ENCODE assay signal across 8 mouse cellular contexts in the genomic region with DNA sequence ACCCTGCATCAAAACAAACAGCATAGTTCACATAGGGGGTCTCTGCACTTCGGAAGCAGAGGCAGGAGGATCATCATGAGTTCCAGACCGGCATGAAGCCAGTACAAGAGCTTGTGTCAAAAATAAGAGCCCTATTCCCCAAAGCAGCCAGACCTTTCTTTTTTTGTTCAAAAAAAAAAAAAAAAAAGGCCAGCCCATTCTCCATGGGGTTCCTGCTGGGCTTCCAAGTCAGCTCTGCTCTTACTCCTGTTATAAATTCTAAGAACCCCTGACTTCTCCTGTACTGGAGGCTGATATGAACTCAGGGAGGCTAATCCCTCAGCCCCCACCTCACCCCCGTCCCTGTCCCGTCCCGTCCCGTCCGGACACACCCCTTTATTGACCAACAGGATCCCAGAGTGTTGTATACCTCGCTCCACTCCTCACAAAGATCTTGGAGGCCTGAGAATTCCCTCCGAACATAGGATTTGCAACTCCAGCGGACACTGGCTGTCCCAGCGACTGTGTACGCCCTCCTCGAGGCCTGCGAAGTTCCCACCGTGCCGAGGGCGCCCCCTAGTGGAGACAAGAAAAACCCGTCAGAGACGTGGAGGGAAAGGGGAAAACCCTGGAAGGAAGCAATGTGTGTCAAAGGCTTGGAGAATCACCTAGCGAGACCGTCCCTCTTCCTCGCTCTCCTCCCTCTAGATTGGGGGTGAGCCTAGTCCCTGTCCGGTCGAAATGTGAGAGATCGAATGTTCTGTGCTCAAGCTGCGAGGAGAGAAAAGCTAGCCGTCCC. TPM values are rescaled to one million over a fixed set of nuclear protein-coding genes. Genes with fewer than 3 reads are reported as not detected.
DNase-seq lines count a peak whose midpoint lies in the region; ATAC-seq and TF ChIP-seq lines count a peak whose summit lies in the region.

No protein-coding gene starts in this region.

- H3K4me3 ChIP-seq in intestine, postnatal 0 days (ENCODE audit: low read depth, low read length) = peak overlapping the region; percentile 35
- peak overlapping the region; percentile 38 for H3K4me3 ChIP-seq in limb, embryonic 15.5 days
- peak overlapping the region; percentile 12; the same call in 1 of the 2 replicates for H3K4me3 ChIP-seq in midbrain, postnatal 0 days (ENCODE audit: low read depth, low read length)

- peak; percentile 77 for ATAC-seq in granulocyte monocyte progenitor cell, adult 5-6 weeks (replicated peaks; ENCODE audit: poor library complexity, severe bottlenecking)
- peak; percentile 68; the same call in 1 of the 2 replicates for ATAC-seq in intestine, postnatal 0 days
- peak; percentile 21 for ATAC-seq in limb, embryonic 15.5 days (ENCODE audit: insufficient number of reproducible peaks, low FRiP score, low TSS enrichment, low read depth)
- 0 out of 2 replicates have a peak, but pooled peaks have one; percentile 27 for ATAC-seq in midbrain, postnatal 0 days (ENCODE audit: low FRiP score)

- H3K9ac ChIP-seq in intestine, postnatal 0 days (ENCODE audit: low read depth, low read length) = 0 out of 2 replicates have a peak overlapping the region, but pooled peaks have one; percentile 18
- H3K9ac ChIP-seq in limb, embryonic 15.5 days = peak overlapping the region; percentile 60; the same call in 1 of the 2 replicates
- H3K9ac ChIP-seq in midbrain, postnatal 0 days (replicated peaks; ENCODE audit: low read length, poor library complexity, severe bottlenecking) = no peak overlapping the region

- H3K4me2 ChIP-seq in intestine, postnatal 0 days (replicated peaks; ENCODE audit: low read depth) = peak overlapping the region; percentile 68
- H3K4me2 ChIP-seq in limb, embryonic 15.5 days = peak overlapping the region; percentile 47
- peak overlapping the region; percentile 25 for H3K4me2 ChIP-seq in midbrain, postnatal 0 days (ENCODE audit: low read depth, low read length, poor library complexity, severe bottlenecking)

- peak overlapping the region; percentile 65 for H3K27ac ChIP-seq in intestine, postnatal 0 days (ENCODE audit: low read depth, low read length)
- H3K27ac ChIP-seq in limb, embryonic 15.5 days = peak overlapping the region; percentile 91
- H3K27ac ChIP-seq in midbrain, postnatal 0 days (ENCODE audit: low read depth, low read length) = peak overlapping the region; percentile 40; the same call in 1 of the 2 replicates

- no peaks in the 10 kb centered on the region for H3K9me3 ChIP-seq in intestine, postnatal 0 days (ENCODE audit: control insufficient read depth)
- no peaks in the 10 kb centered on the region for H3K9me3 ChIP-seq in limb, embryonic 15.5 days
- no peaks in the 10 kb centered on the region for H3K9me3 ChIP-seq in midbrain, postnatal 0 days (ENCODE audit: low read length)

- TF ChIP-seq CTCF in intestine, postnatal 0 days (IDR thresholded peaks at IDR 0.05; ENCODE audit: low read depth) = peak; percentile 99
- peak; percentile 87 for TF ChIP-seq CTCF in midbrain, postnatal 0 days (IDR thresholded peaks at IDR 0.05)

- peak; percentile 77 to 78 for DNase-seq in left cerebral cortex, adult 18-20 months (ENCODE audit: low spot score in 2 of 2)
- no peak for DNase-seq in left cerebral cortex, adult 11 months (ENCODE audit: low spot score)
- DNase-seq in embryo, embryonic 11 days = peak; percentile 89
- DNase-seq in midbrain, postnatal 0 days (ENCODE audit: low spot score) = peak; percentile 69
- peak; percentile 71 to 86 for DNase-seq in spleen, postnatal 10 days (ENCODE audit: low spot score in 2 of 2)

- WGBS in intestine, postnatal 0 days = 6% methylated on average over 27 of the region's 27 CpGs
- 10% methylated on average over 27 of the region's 27 CpGs for WGBS in limb, embryonic 15.5 days
- 5% methylated on average over 27 of the region's 27 CpGs for WGBS in midbrain, postnatal 0 days

- peaks cover 7% of the 10 kb centered on the region; the same call in 1 of the 2 replicates for H3K27me3 ChIP-seq in intestine, postnatal 0 days (replicated peaks; ENCODE audit: control insufficient read depth, insufficient read depth, low read length)
- H3K27me3 ChIP-seq in limb, embryonic 15.5 days = no peaks in the 10 kb centered on the region
- H3K27me3 ChIP-seq in midbrain, postnatal 0 days (ENCODE audit: insufficient read depth, low read length) = no peaks in the 10 kb centered on the region

- no peaks in the 10 kb centered on the region for H3K4me1 ChIP-seq in intestine, postnatal 0 days (replicated peaks; ENCODE audit: control insufficient read depth, insufficient read depth, low read length)
- H3K4me1 ChIP-seq in limb, embryonic 15.5 days = peaks cover 46% of the 10 kb centered on the region
- 0 out of 2 replicates have a peak, but pooled peaks cover 5% of the 10 kb centered on the region for H3K4me1 ChIP-seq in midbrain, postnatal 0 days (ENCODE audit: insufficient read depth, low read length)

- H3K36me3 ChIP-seq in intestine, postnatal 0 days (ENCODE audit: control insufficient read depth, insufficient read depth) = no peaks in the 10 kb centered on the region
- H3K36me3 ChIP-seq in limb, embryonic 15.5 days = no peaks in the 10 kb centered on the region
- H3K36me3 ChIP-seq in midbrain, postnatal 0 days (ENCODE audit: insufficient read depth, low read length) = no peaks in the 10 kb centered on the region

RNA-seq across cellular contexts. Expression of a gene that starts 0.7 kb away (rescaled TPM):
- 1 to 10 TPM; 3.7 to 5.4 TPM for total RNA-seq in left cerebral cortex, adult 18-20 months (2021)
- not detected in 2 replicates for total RNA-seq in granulocyte monocyte progenitor cell, adult 5-6 weeks (2014; fragmentation: Nextera tagmentation)
- total RNA-seq in granulocyte monocyte progenitor cell, adult 5-6 weeks (2017) = not detected in 2 replicates
- polyA plus RNA-seq in intestine, postnatal 0 days (2015; fragmentation: Nextera tagmentation; extraction: Ambion mirVana) = 11.2 and 12.7 TPM in 2 replicates
- 10.7 and 11.3 TPM in 2 replicates for polyA plus RNA-seq in limb, embryonic 15.5 days (2015; fragmentation: Nextera tagmentation; extraction: Ambion mirVana)
- 1.1 and 3.5 TPM in 2 replicates for total RNA-seq in midbrain, postnatal 0 days (2014; rRNA removed)
- polyA plus RNA-seq in midbrain, postnatal 0 days (2015; fragmentation: Nextera tagmentation; extraction: Ambion mirVana) = 4.6 and 5.8 TPM in 2 replicates

RNA-seq across cellular contexts. Expression of a gene that starts 22.3 kb away (rescaled TPM):
- 10 to 100 TPM; 50.8 to 52.0 TPM for total RNA-seq in left cerebral cortex, adult 18-20 months (2021)
- total RNA-seq in granulocyte monocyte progenitor cell, adult 5-6 weeks (2014; fragmentation: Nextera tagmentation) = 29.3 and 46.4 TPM in 2 replicates
- total RNA-seq in granulocyte monocyte progenitor cell, adult 5-6 weeks (2017) = 19.7 and 21.3 TPM in 2 replicates
- 18.9 and 22.3 TPM in 2 replicates for polyA plus RNA-seq in intestine, postnatal 0 days (2015; fragmentation: Nextera tagmentation; extraction: Ambion mirVana)
- 46.2 and 56.5 TPM in 2 replicates for polyA plus RNA-seq in limb, embryonic 15.5 days (2015; fragmentation: Nextera tagmentation; extraction: Ambion mirVana)
- total RNA-seq in midbrain, postnatal 0 days (2014; rRNA removed) = 24.8 and 33.4 TPM in 2 replicates
- polyA plus RNA-seq in midbrain, postnatal 0 days (2015; fragmentation: Nextera tagmentation; extraction: Ambion mirVana) = 35.8 and 53.3 TPM in 2 replicates

RNA-seq across cellular contexts. Expression of a gene that starts 25.7 kb away (rescaled TPM):
- 1 to 10 TPM; 9.4 to 9.7 TPM for total RNA-seq in left cerebral cortex, adult 18-20 months (2021)
- total RNA-seq in granulocyte monocyte progenitor cell, adult 5-6 weeks (2014; fragmentation: Nextera tagmentation) = not detected in 2 replicates
- not detected in 2 replicates for total RNA-seq in granulocyte monocyte progenitor cell, adult 5-6 weeks (2017)
- polyA plus RNA-seq in intestine, postnatal 0 days (2015; fragmentation: Nextera tagmentation; extraction: Ambion mirVana) = 6.0 and 6.2 TPM in 2 replicates
- polyA plus RNA-seq in limb, embryonic 15.5 days (2015; fragmentation: Nextera tagmentation; extraction: Ambion mirVana) = 41.0 and 48.5 TPM in 2 replicates
- 16.8 and 17.3 TPM in 2 replicates for total RNA-seq in midbrain, postnatal 0 days (2014; rRNA removed)
- polyA plus RNA-seq in midbrain, postnatal 0 days (2015; fragmentation: Nextera tagmentation; extraction: Ambion mirVana) = 3.9 and 4.5 TPM in 2 replicates

Comparison
In these comparisons a context has a peak if more than half of its experiments do, and no peak if none do; other contexts are left out.
1. ATAC-seq: peak in every context shown above with its lines; median percentile 77 in granulocyte monocyte progenitor cell, adult 5-6 weeks; 68 in intestine, postnatal 0 days; 27 in midbrain, postnatal 0 days; 21 in limb, embryonic 15.5 days.
2. H3K27ac ChIP-seq: peak in every context shown above with its lines; median percentile 91 in limb, embryonic 15.5 days; 65 in intestine, postnatal 0 days; 40 in midbrain, postnatal 0 days.
3. RNA of a gene that starts 25.7 kb away (total RNA-seq): 16.8 to 17.3 TPM in midbrain, postnatal 0 days and 9.4 to 9.7 TPM in left cerebral cortex, adult 18-20 months; not detected in granulocyte monocyte progenitor cell, adult 5-6 weeks; every median in the first group is over 10 times any median in the second.
4. Peak in every context shown above with its lines, with median percentiles within 50 percentile points of each other: H3K4me2 ChIP-seq and H3K4me3 ChIP-seq.